Mouse (Mus musculus) olfactory bulb, adult 2 months (tissue): Measurements from ENCODE around the gene Hoxb8.

Experiments
- CTCF ChIP-seq: fragments of 200-500 bp; IDR thresholded peaks from 2 replicates; pipeline ENCODE4 v1.5.1; 2012; ENCODE audit warnings: low read depth, mild to moderate bottlenecking, low read length, moderate library complexity; ENCODE audit not compliant: insufficient read depth
- POLR2A ChIP-seq: fragments of 200-500 bp; IDR thresholded peaks from 2 replicates; pipeline ENCODE4 v1.6.1; 2012; ENCODE audit warnings: mild to moderate bottlenecking, low read depth, low read length, moderate library complexity; ENCODE audit not compliant: insufficient read depth

DNA sequence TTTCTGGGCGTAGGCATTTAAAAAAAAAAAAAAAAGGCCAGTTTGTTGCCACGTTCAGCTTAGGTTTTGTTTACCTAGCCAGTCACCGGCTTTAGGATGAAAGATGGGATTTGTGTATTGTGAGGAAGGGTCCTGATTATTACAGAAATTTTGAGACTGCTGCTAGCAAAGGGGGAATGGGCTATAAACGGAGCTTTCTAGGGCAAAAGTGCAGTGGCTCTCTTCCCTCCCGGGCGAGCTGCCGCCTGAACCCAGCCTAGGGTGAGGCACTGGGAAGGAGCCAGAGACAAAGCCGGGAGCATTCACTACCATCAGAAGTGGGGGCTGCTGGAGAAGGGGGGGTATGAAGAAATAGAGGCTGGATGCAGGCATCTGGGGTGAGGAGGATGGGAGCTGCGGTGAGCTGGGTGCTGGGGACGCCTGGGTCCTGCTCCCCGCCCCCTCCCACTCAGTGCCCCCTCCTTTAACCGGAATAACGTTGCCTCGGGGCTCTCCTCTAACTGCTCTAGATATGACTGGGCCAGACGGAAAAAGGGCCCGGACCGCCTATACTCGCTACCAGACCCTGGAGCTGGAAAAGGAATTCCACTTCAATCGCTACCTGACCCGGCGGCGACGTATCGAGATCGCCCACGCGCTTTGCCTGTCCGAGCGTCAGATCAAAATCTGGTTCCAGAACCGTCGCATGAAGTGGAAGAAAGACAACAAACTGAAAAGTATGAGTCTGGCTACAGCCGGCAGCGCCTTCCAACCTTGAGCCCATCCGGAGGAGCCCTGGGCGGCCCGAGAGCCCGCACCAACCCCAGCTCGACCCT, 22.9 kb downstream of the Hoxb8 start:
- TF ChIP-seq CTCF: no peak
- TF ChIP-seq POLR2A: no peak
